ENCODE assay signal across 15 mouse cellular contexts in genomic region chr1:157810657-157811056, GRCm38 (mm10).
"Had no signal": no experiment of that assay in that cellular context is flagged by ENCODE, and none has a peak within 500 bp of the region (broad histone marks: within the 10 kb centered on the region; RNA-seq: fewer than 3 reads in every experiment).

No protein-coding gene starts in this region.

- H3K9ac ChIP-seq: lung, embryonic 15.5 days; midbrain, embryonic 12.5 days; neural tube, embryonic 12.5 days; stomach, embryonic 15.5 days had no signal

- H3K27me3 ChIP-seq: lung, embryonic 15.5 days; midbrain, embryonic 12.5 days; neural tube, embryonic 12.5 days; stomach, embryonic 15.5 days had no signal

- H3K9me3 ChIP-seq: lung, embryonic 15.5 days; midbrain, embryonic 10.5 days; midbrain, embryonic 12.5 days; neural tube, embryonic 12.5 days; stomach, embryonic 15.5 days had no signal

- H3K4me1 ChIP-seq: lung, embryonic 15.5 days; midbrain, embryonic 10.5 days; midbrain, embryonic 12.5 days; neural tube, embryonic 12.5 days; stomach, embryonic 15.5 days had no signal

- H3K4me2 ChIP-seq: lung, embryonic 15.5 days; midbrain, embryonic 12.5 days; neural tube, embryonic 12.5 days; stomach, embryonic 15.5 days had no signal

- H3K27ac ChIP-seq: lung, embryonic 15.5 days; midbrain, embryonic 10.5 days; midbrain, embryonic 12.5 days; neural tube, embryonic 12.5 days; stomach, embryonic 15.5 days; stomach, postnatal 0 days had no signal

- ATAC-seq: midbrain, embryonic 16.5 days had no signal

- H3K36me3 ChIP-seq: lung, embryonic 15.5 days; midbrain, embryonic 10.5 days; midbrain, embryonic 12.5 days; neural tube, embryonic 12.5 days; stomach, embryonic 15.5 days had no signal

- H3K4me3 ChIP-seq: lung, embryonic 15.5 days; midbrain, embryonic 10.5 days; midbrain, embryonic 12.5 days; neural tube, embryonic 12.5 days; stomach, embryonic 15.5 days had no signal

- DNase-seq: lung, adult 2 months; lung, postnatal 10 days; lung, postnatal 4 days; midbrain, embryonic 14.5 days; right cerebral cortex, postnatal 14 days; thymus, adult 2 months; thymus, postnatal 25 days; thymus, postnatal 4 days had no signal
